Mouse (Mus musculus) lung, postnatal 0 days (tissue): ENCODE measurements around the gene Tmem185b.

Experiments
- CTCF ChIP-seq: IDR thresholded peaks from 2 replicates; pipeline ENCODE4 v1.5.1; 2016; ENCODE audit warnings: antibody characterized with exemption, mild to moderate bottlenecking
- EP300 ChIP-seq: IDR thresholded peaks from 2 replicates; pipeline ENCODE4 v1.6.1; 2016; ENCODE audit warnings: antibody characterized with exemption, mild to moderate bottlenecking, control low read depth

DNA sequence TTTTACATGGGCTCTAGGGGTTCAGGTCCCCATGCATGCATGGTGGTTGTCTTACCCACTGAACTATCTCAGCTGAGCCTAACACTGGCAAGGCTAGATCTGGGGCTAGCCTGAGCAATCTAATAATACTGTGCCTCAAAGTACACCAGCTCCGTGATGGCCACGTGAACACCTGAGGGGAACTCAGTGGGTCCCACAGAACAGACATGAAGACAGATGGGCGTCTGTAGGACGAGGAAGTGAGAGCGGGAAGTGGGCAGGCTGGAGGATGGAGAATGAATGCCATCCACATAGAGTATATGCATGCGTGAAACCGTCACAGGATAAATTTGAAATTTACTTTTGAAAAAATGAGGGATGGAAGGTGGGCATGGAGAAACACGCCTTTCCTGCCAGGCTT is 45.3 kb upstream of the Tmem185b start:
- no peak for TF ChIP-seq CTCF
- no peak for TF ChIP-seq EP300
